Mouse (Mus musculus): ENCODE measurements around the gene Gh.

GRCm38 (mm10) chr11:106269060-106269431, 32.6 kb downstream of the Gh start:
- TF ChIP-seq CTCF (IDR thresholded peaks at IDR 0.05; ENCODE audit: low read depth, low read length) (no peak), TAL1 (conservative IDR thresholded peaks at IDR 0.05; ENCODE audit: low read depth, low read length) (no peak), GATA1 (IDR thresholded peaks at IDR 0.05; ENCODE audit: borderline replicate concordance, low read length) (no peak)
